Mouse (Mus musculus) forebrain, embryonic 13.5 days (tissue): ENCODE measurements at regions not wholly inside any gene's neighbourhood (a gene's known extent, or its start where the extent isn't known, plus 50 kb on each side); places are given as distances from the start of the nearest gene placed in this dataset.

Experiments
- ATAC-seq: fragments of 200-750 bp; cut with Nextera tagmentation; 2 replicates; pipeline ENCODE4 v1.8.0; 2017
- H3K27ac ChIP-seq: fragments of 300-500 bp; sonication (generic); 2 replicates; pipeline ENCODE4 v1.5.1; 2015; ENCODE audit warnings: inconsistent platforms, mild to moderate bottlenecking, moderate library complexity
- H3K27me3 ChIP-seq: fragments of 300-500 bp; sonication (generic); 2 replicates; pipeline ENCODE4 v1.6.1; 2015; ENCODE audit warnings: mild to moderate bottlenecking, inconsistent platforms
- H3K36me3 ChIP-seq: fragments of 300-500 bp; sonication (generic); 2 replicates; pipeline ENCODE4 v1.6.1; 2015; ENCODE audit warnings: mild to moderate bottlenecking, inconsistent platforms; ENCODE audit not compliant: poor library complexity, severe bottlenecking
- H3K4me1 ChIP-seq: fragments of 300-500 bp; sonication (generic); 2 replicates; pipeline ENCODE4 v1.6.1; 2015; ENCODE audit warnings: inconsistent platforms
- H3K4me2 ChIP-seq: fragments of 300-500 bp; sonication (generic); 2 replicates; pipeline ENCODE4 v1.6.1; 2015; ENCODE audit warnings: inconsistent platforms, mild to moderate bottlenecking, moderate library complexity
- H3K4me3 ChIP-seq: fragments of 300-500 bp; sonication (generic); 2 replicates; pipeline ENCODE4 v1.5.1; 2015; ENCODE audit warnings: mild to moderate bottlenecking, inconsistent platforms
- H3K9ac ChIP-seq: fragments of 300-500 bp; sonication (generic); 2 replicates; pipeline ENCODE4 v1.6.1; 2015; ENCODE audit warnings: mild to moderate bottlenecking, inconsistent platforms
- H3K9me3 ChIP-seq: fragments of 300-500 bp; sonication (generic); replicated peaks from 2 replicates; pipeline ENCODE4 v1.6.1; 2016; ENCODE audit warnings: inconsistent platforms
- WGBS: fragments of 180-500 bp; shearing (Covaris S2); methylation state at CpG from one replicate; pipeline ENCODE4 v1.1.7; 2015; 5-methylcytosine and 5-hydroxymethylcytosine counted together

DNA sequence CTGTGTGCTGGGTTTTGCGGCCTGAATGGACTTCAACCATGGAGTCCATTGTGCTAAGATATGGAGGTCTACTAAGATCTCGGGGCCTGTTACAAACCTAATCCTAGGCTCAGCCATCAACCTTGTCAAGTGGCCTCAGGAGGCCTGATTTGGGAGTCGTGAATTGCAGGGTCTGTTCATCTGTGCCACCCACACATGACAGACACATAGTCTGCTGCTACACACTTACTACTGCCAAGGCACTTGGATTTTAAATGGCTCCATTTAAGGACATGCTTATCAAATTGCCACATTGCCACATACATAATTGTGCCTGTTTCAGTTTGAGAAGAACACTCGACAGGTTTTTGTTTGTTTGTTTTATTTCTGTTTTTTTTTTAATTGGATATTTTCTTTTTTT is 737.0 kb downstream of the Tmem132b start:
- no peak overlapping the region for H3K27ac ChIP-seq
- no peaks in the 10 kb centered on the region for H3K27me3 ChIP-seq
- H3K4me1 ChIP-seq = 0 out of 2 replicates have a peak, but pooled peaks cover 4% of the 10 kb centered on the region
- no peaks in the 10 kb centered on the region for H3K9me3 ChIP-seq
- no peak overlapping the region for H3K9ac ChIP-seq
- WGBS = 77% methylated on average over 4 of the region's 4 CpGs
- no peaks in the 10 kb centered on the region for H3K36me3 ChIP-seq
- H3K4me3 ChIP-seq = no peak overlapping the region
- ATAC-seq = no peak
- no peak overlapping the region for H3K4me2 ChIP-seq

DNA sequence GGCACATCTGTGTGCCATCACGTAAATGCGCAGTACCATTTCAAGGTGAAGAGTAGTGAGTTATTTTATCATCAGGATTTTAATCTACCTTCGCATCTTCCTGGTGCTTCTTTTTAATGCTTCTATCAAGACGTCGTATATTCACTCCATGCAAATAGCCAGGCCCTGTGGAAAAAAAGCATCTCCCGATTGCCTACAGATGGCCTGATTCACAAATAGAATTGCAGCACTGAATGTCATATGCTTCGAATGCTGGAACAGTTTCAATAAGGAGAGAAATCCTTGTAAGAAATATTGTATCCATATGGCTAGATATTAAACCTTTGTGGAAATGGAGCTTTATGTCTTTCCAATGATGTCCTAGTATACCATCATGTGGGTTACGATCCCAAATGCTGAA is 742.7 kb downstream of the Tmem132b start:
- Histone ChIP-seq H3K27ac (no peak overlapping the region), H3K9me3 (no peaks in the 10 kb centered on the region), H3K36me3 (no peaks in the 10 kb centered on the region), H3K9ac (no peak overlapping the region), H3K4me3 (no peak overlapping the region), H3K27me3 (no peaks in the 10 kb centered on the region), H3K4me1 (no peaks in the 10 kb centered on the region), H3K4me2 (no peak overlapping the region)
- 92% methylated on average over 8 of the region's 8 CpGs for WGBS
- ATAC-seq = no peak

DNA sequence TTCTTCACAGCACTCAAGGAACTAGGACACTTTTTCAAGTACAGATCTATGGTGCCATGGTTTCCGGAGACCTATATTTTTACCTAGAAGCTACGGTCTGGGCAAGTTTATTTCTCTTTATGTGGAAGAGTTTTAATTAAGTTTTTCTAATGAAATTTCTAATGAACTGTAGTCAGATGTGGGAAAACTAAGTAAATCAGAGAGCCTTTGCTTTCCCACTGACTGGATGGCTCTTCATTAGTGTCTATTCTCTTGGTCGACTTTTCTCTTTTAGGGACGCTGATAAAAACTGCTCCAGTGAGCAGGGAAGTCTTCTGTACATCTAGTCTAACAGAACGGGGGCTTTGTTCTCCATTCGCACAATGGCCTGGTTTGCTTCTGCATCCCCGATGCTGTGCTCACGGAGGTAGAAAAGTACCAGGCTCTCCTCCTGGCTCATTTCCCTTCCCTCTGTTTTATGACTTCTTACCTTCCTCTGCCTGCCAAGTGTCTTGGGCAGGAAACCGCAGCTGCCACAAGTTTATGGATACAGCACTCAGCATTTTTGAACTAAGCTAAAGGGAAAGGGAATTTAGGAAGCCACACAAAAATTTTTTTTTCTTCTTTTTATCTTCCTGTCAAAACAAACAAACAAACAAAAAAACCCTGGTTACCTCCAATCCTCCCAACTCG is 749.6 kb downstream of the Tmem132b start:
- no peak overlapping the region for H3K4me3 ChIP-seq
- no peak overlapping the region for H3K9ac ChIP-seq
- no peaks in the 10 kb centered on the region for H3K9me3 ChIP-seq
- no peaks in the 10 kb centered on the region for H3K27me3 ChIP-seq
- ATAC-seq = no peak
- 0 out of 2 replicates have a peak overlapping the region, but pooled peaks have one; percentile 0 for H3K4me2 ChIP-seq
- peaks cover 12% of the 10 kb centered on the region; the same call in 1 of the 2 replicates for H3K4me1 ChIP-seq
- no peaks in the 10 kb centered on the region for H3K36me3 ChIP-seq
- no peak overlapping the region for H3K27ac ChIP-seq
- 17% methylated on average over 10 of the region's 10 CpGs for WGBS

DNA sequence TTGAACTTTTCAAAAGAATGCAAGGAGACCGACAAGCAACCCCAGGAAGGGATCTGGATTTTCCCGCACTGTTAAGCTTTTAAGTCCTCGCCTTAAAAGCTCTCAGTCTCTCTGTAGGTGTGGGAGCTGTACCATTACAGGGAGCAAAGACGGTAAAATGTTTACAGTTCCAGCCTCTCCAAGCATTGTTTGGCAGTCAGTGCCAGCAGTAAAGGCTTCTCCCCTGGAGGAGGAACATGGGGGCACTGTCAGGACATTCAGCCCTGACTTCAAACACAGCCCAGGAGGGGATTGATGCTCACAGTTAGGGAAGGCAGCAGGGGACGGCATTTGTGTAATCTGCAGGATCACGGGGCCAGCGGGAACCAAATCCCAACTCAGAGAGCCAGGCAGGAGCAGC is 750.2 kb downstream of the Tmem132b start:
- H3K9me3 ChIP-seq = no peaks in the 10 kb centered on the region
- H3K4me2 ChIP-seq = 0 out of 2 replicates have a peak overlapping the region, but pooled peaks have one; percentile 0
- no peak overlapping the region for H3K4me3 ChIP-seq
- H3K9ac ChIP-seq = no peak overlapping the region
- H3K27me3 ChIP-seq = no peaks in the 10 kb centered on the region
- no peak for ATAC-seq
- 5% methylated on average over 7 of the region's 7 CpGs for WGBS
- no peak overlapping the region for H3K27ac ChIP-seq
- H3K36me3 ChIP-seq = no peaks in the 10 kb centered on the region
- H3K4me1 ChIP-seq = peaks cover 12% of the 10 kb centered on the region; the same call in 1 of the 2 replicates

DNA sequence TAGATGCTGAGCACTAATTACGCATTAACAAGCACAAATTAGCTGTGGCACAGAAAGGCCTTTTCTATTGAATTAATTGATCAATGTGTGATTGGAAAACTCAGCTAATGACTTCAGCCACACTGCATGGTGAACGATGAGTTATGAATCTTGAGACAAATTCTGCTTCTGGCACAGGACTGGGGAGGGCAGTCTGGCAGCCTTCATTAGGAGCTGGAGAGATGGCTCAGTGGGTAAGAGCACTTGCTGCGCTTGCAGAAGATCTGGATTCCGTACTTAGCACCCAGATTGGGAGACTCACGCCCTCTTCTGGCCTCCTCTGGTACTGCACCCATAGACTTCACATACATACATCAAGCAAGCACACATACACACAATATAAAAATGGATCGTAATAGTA is 793.3 kb downstream of the Tmem132b start:
- no peak overlapping the region for H3K4me2 ChIP-seq
- H3K27ac ChIP-seq = no peak overlapping the region
- no peaks in the 10 kb centered on the region for H3K9me3 ChIP-seq
- no peak for ATAC-seq
- no peak overlapping the region for H3K9ac ChIP-seq
- H3K36me3 ChIP-seq = no peaks in the 10 kb centered on the region
- H3K4me3 ChIP-seq = no peak overlapping the region
- H3K4me1 ChIP-seq = no peaks in the 10 kb centered on the region
- 67% methylated on average over 6 of the region's 6 CpGs for WGBS
- H3K27me3 ChIP-seq = peaks cover 6% of the 10 kb centered on the region; the same call in 1 of the 2 replicates

DNA sequence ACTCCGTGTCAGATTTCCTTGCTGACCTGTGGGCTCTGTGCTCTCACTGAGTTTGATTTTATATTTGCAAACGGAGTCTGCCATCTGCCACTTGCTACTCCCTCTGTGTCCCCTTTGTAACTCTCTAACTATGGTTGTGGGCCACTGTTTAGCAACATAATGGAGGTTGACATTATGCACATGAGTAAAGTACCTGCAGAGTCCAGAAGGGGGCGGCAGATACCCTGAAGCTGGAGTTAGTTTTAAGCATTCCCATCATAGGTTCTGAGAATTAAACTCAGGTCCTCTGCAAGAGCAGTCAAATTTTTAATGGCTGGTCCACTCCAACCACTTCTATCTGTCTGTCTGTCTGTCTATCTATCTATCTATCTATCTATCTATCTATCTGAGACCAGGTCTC is 796.7 kb downstream of the Tmem132b start:
- no peak for ATAC-seq
- H3K27me3 ChIP-seq = peaks cover 8% of the 10 kb centered on the region; the same call in 1 of the 2 replicates
- H3K27ac ChIP-seq = no peak overlapping the region
- H3K4me1 ChIP-seq = peaks cover 5% of the 10 kb centered on the region; the same call in 1 of the 2 replicates
- no peaks in the 10 kb centered on the region for H3K9me3 ChIP-seq
- no peak overlapping the region for H3K9ac ChIP-seq
- H3K4me2 ChIP-seq = no peak overlapping the region
- no peaks in the 10 kb centered on the region for H3K36me3 ChIP-seq
- 43% methylated on average over 3 of the region's 3 CpGs for WGBS
- no peak overlapping the region for H3K4me3 ChIP-seq

DNA sequence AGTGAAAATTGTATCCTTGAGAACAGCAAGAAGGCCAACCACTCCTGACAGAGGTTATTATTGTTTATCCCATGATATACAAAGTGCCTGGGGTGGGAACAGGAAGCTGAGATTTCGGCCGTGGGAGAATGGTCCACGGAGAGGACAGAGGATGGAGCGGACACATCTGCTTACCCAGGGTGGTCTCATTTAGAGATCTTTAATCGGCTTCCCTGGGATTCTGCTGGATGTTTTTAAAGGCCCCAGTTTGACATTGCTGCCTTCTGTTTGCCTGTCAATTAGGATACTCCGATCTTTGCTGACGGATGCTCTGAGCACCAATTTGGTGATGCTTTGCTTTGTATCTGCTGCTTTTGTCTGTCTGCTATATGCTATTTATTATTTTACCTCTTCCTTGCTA is 803.5 kb downstream of the Tmem132b start:
- no peaks in the 10 kb centered on the region for H3K9me3 ChIP-seq
- peak; percentile 52; the same call in 1 of the 2 replicates for ATAC-seq
- H3K36me3 ChIP-seq = no peaks in the 10 kb centered on the region
- no peak overlapping the region for H3K4me3 ChIP-seq
- peak overlapping the region; percentile 82 for H3K27ac ChIP-seq
- H3K4me2 ChIP-seq = peak overlapping the region; percentile 16; the same call in 1 of the 2 replicates
- peaks cover 28% of the 10 kb centered on the region for H3K4me1 ChIP-seq
- H3K27me3 ChIP-seq = 0 out of 2 replicates have a peak, but pooled peaks cover 2% of the 10 kb centered on the region
- 0 out of 2 replicates have a peak overlapping the region, but pooled peaks have one; percentile 26 for H3K9ac ChIP-seq
- WGBS = 6% methylated on average over 7 of the region's 7 CpGs

DNA sequence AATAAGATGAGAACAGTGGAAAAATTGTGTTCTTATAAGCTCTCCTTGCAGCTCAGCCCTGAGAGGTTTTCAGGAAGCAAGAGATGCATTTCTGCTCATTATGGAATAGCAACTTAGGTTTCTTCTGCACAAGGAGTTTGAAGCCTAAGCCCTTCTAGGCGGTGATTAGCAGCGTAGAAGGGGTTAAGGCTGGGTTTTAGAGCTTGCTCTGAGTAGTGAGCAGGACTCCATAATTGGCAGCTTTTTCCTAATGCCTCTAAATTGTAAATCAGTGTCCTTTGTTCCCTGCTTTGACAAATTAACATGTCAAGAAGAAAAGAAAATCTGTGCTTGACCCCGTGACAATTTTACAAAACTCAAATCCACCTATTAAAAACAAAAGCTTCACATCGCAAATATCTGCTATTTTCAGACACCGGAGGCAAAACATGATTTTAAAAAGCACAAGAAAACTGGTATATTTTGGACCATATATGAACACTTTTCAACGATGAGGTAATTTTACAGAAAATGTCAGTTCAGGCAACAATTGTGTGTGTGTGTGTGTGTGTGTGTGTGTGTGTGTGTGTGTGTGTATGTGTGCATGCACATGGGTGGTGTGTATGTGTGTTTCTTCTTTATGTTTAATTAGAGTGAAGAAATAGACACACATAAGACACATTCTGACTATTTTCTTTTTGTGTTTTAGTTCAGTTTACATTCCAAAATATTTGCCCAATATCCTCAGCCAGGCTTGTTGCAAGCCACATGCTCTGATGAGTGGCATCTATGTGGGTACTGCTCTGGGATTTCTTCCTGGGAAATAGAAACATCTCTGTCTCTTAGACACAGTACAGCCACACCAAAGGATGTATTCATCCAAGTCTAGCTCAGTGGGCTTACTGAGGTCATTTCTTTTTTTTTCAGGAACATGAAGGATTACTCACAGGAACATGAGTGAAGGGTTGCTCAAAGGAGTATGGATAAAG is 804.3 kb downstream of the Tmem132b start:
- H3K36me3 ChIP-seq = no peaks in the 10 kb centered on the region
- peak overlapping the region; percentile 82 for H3K27ac ChIP-seq
- H3K4me3 ChIP-seq = no peak overlapping the region
- 6% methylated on average over 6 of the region's 6 CpGs for WGBS
- 0 out of 2 replicates have a peak overlapping the region, but pooled peaks have one; percentile 7 for H3K4me2 ChIP-seq
- H3K4me1 ChIP-seq = peaks cover 28% of the 10 kb centered on the region
- H3K27me3 ChIP-seq = 0 out of 2 replicates have a peak, but pooled peaks cover 2% of the 10 kb centered on the region
- ATAC-seq = peak; percentile 92
- H3K9ac ChIP-seq = no peak overlapping the region
- H3K9me3 ChIP-seq = no peaks in the 10 kb centered on the region

DNA sequence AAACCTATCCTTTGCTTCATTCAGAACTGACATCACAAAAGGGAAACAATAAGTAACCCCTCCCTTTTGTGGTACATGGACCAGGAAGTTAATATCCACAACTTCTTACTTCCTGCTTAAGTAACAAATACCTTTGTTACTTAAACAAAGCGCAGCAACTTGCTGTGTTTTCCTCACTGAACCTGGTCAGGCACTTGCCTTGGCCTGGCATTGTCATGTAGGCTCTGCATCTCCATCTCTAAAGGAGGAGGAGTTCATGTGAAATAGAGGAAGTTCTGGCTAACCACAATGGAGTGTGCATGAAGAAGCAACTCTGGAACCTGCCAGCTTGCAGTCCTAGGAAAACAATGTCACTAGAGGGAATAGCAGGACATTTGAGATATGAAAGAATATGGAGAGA is 806.3 kb downstream of the Tmem132b start:
- Histone ChIP-seq H3K4me1 (peaks cover 27% of the 10 kb centered on the region), H3K27me3 (no peaks in the 10 kb centered on the region), H3K36me3 (no peaks in the 10 kb centered on the region), H3K9me3 (no peaks in the 10 kb centered on the region), H3K9ac (no peak overlapping the region), H3K4me2 (no peak overlapping the region), H3K27ac (no peak overlapping the region), H3K4me3 (no peak overlapping the region)
- ATAC-seq = no peak
- 86% methylated on average over 1 of the region's 1 CpGs for WGBS

DNA sequence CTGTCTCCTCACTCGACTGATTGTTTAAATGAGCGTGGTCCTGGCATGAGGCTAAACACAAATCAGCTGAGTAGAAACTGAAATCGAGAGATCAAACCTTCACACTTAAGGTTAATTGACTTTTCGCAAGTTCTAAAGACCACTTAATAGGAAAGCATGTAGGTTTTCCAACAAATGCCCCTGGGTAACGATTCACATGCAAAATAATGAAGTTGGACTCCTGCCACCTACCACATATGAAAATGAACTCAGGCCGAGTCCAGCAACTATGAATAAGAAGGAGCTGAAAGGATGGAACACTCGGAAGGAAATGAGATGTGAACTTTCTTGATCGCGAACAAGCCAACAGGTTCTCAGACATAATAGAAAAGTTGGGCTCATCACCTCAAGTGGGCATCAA is 812.0 kb downstream of the Tmem132b start:
- Histone ChIP-seq H3K4me2 (no peak overlapping the region), H3K27ac (no peak overlapping the region), H3K9ac (no peak overlapping the region), H3K4me3 (no peak overlapping the region), H3K27me3 (no peaks in the 10 kb centered on the region), H3K9me3 (no peaks in the 10 kb centered on the region), H3K4me1 (peaks cover 10% of the 10 kb centered on the region; the same call in 1 of the 2 replicates), H3K36me3 (no peaks in the 10 kb centered on the region)
- ATAC-seq = no peak
- 28% methylated on average over 9 of the region's 9 CpGs for WGBS

DNA sequence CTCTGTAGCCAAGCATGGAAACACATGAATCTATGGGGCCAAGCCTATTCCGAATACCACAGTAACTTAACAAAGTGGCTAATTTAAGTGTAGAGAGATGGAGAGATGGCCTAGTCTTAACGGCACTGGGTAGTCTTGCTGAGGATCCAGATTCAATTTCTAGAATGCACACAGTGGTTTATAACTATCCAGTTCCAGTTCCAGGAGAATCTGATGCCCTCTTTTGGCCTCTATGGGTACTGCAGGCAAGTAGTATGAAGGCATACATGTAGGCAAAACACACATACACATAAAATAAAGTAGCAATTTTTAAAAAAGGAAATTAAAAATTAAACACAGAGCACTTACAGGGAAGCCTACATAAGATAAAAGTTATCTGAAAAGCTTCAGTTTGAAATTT is 819.4 kb downstream of the Tmem132b start:
- Histone ChIP-seq H3K4me1 (no peaks in the 10 kb centered on the region), H3K4me2 (no peak overlapping the region), H3K36me3 (no peaks in the 10 kb centered on the region), H3K9me3 (no peaks in the 10 kb centered on the region), H3K27ac (no peak overlapping the region), H3K9ac (no peak overlapping the region), H3K27me3 (no peaks in the 10 kb centered on the region), H3K4me3 (no peak overlapping the region)
- no peak for ATAC-seq
- WGBS = 94% methylated on average over 2 of the region's 2 CpGs

DNA sequence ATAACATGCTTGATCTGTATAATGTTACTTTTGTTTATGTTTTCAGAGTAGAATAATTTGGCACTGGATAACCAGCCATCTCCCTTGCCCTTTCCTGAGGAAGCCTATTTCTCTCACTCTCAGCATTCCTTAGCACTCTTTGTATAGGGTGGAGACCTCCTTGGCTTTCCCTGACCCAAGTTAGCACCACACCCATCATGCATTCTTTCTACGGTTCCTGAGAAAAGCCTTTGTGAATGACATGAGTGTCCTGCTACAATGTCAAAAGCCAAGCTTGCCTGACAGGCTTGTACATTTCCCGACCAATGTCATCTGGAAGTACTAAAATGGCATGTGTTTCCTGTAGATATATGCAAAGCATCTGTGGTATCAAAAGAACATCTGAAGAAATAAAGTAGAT is 837.9 kb downstream of the Tmem132b start:
- ATAC-seq = no peak
- Histone ChIP-seq H3K36me3 (no peaks in the 10 kb centered on the region), H3K4me2 (no peak overlapping the region), H3K4me1 (no peaks in the 10 kb centered on the region), H3K9ac (no peak overlapping the region), H3K27ac (no peak overlapping the region), H3K4me3 (no peak overlapping the region), H3K27me3 (no peaks in the 10 kb centered on the region), H3K9me3 (no peaks in the 10 kb centered on the region)
- WGBS = 86% methylated on average over 2 of the region's 2 CpGs
